Mouse (Mus musculus) adrenal gland, postnatal 4 days (tissue): ENCODE results near the gene Rnf39. TPM values are rescaled to one million over a fixed set of nuclear protein-coding genes. Genes with fewer than 3 reads are reported as not detected.

Source experiments
- DNase-seq, 2 experiments: peaks; one replicate each; pipeline ENCODE4 v3.0.0; 2021 to 2022; ENCODE audit warnings: low spot score in 2 of 2, mixed read lengths in 2 of 2
- long read RNA-seq, 2 experiments: library from polyadenylated mRNA; stranded (forward); transcript quantifications; one replicate each; pipeline ENCODE4 v2.0.0; 2021
- total RNA-seq, 2 experiments: library from RNA; stranded (reverse); gene quantifications; 2 replicates each; pipeline ENCODE4 v1.2.3; 2021

Gene Rnf39
- 1 to 10 TPM in 1 of 2 experiments, under 1 TPM in 1; 0.31 to 1.1 TPM for total RNA-seq
- long read RNA-seq, experiment 1 = 0 reads
- long read RNA-seq, experiment 2 = 0 reads

GRCm38 (mm10) chr17:36942791-36943471 is at the start of gene Rnf39:
Gene Rnf39 (plus strand): TSS chr17:36942918.
- no peak for DNase-seq

- no peak for DNase-seq
Observed at GRCm38 (mm10) chr17:36893387-36893786, 49.3 kb upstream of the Rnf39 start.

- DNase-seq = no peak
Observed at GRCm38 (mm10) chr17:36896583-36896982, 46.1 kb upstream of the Rnf39 start.

GRCm38 (mm10) chr17:36897065-36897464 is 45.7 kb upstream of the Rnf39 start:
- DNase-seq = no peak

- DNase-seq = no peak
Observed at GRCm38 (mm10) chr17:36897552-36898205, 45.0 kb upstream of the Rnf39 start, which contains the start of gene Trim31. Gene Trim31 (plus strand): TSS chr17:36898118.

GRCm38 (mm10) chr17:36899376-36899775 is 43.3 kb upstream of the Rnf39 start:
- DNase-seq = no peak

- no peak for DNase-seq
Observed at GRCm38 (mm10) chr17:36900001-36900400, 42.7 kb upstream of the Rnf39 start.

- DNase-seq = no peak
Observed at GRCm38 (mm10) chr17:36900691-36901090, 42.0 kb upstream of the Rnf39 start.

- no peak for DNase-seq
Observed at GRCm38 (mm10) chr17:36903651-36904050, 39.1 kb upstream of the Rnf39 start.

GRCm38 (mm10) chr17:36908235-36908634 is 34.5 kb upstream of the Rnf39 start:
- no peak for DNase-seq

GRCm38 (mm10) chr17:36909802-36910201 is 32.9 kb upstream of the Rnf39 start:
- DNase-seq = no peak

- no peak for DNase-seq
Observed at GRCm38 (mm10) chr17:36912031-36912430, 30.7 kb upstream of the Rnf39 start.

- DNase-seq = peak; percentile 39 to 50
Observed at GRCm38 (mm10) chr17:36914108-36914507, 28.6 kb upstream of the Rnf39 start.

- peak; percentile 16 to 25 for DNase-seq
Observed at GRCm38 (mm10) chr17:36915076-36915475, 27.6 kb upstream of the Rnf39 start.

GRCm38 (mm10) chr17:36920239-36920638 is 22.5 kb upstream of the Rnf39 start:
- peak in 1 of 2 experiments; percentile 21 for DNase-seq

- no peak for DNase-seq
Observed at GRCm38 (mm10) chr17:36922715-36923114, 20.0 kb upstream of the Rnf39 start.

GRCm38 (mm10) chr17:36923491-36923890 is 19.2 kb upstream of the Rnf39 start:
- DNase-seq = no peak

- no peak for DNase-seq
Observed at GRCm38 (mm10) chr17:36927496-36928120, 15.1 kb upstream of the Rnf39 start.

- no peak for DNase-seq
Observed at GRCm38 (mm10) chr17:36929236-36929932, 13.3 kb upstream of the Rnf39 start.

- DNase-seq = no peak
Observed at GRCm38 (mm10) chr17:36930233-36930632, 12.5 kb upstream of the Rnf39 start.

- no peak for DNase-seq
Observed at GRCm38 (mm10) chr17:36931130-36931529, 11.6 kb upstream of the Rnf39 start.
